Mouse (Mus musculus): Measurements from ENCODE around the gene Surf6. TPM values are rescaled to one million over a fixed set of nuclear protein-coding genes. Genes with fewer than 3 reads are reported as not detected.

The Surf6 gene
- total RNA-seq (2014; rRNA removed) = 6.2 and 7.8 TPM in 2 replicates
- polyA plus RNA-seq (2012; rRNA removed) = 6.1 and 6.2 TPM in 2 replicates

DNA sequence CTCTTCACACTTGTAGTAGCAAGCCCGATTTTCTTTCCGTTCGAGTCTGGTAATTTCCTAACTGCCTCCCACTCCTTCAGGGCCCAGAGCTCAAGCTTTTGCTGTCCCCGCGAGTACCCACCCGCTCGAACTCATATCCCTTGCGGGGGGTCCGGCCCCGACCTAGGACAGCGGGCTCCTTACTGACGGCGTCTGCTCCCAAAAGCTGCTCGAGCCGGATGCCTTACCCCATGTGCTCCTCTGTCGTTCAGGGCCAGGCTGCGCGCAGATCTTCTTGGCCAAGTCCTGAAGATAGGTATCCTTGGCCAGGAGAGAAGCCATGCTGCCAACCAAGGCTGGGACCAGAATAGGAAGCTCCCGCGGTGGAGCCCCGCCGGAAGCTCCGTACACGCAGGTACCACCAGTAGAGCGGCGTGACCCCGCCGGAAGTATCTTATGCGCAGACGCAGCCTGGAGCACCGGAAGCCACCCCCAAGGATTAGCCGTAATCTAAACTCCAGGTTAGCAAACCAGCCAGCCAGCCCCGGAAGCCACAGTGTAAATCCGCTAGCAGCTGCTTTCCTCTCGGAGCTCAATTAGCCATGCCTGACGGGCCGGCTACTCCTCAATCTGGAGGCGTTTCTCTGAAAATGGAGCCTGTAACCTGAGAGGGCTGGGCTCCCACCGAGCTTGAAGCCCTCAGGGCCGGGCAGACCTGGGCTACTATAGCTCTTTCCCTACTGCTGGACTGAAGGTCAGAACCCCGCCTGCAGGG is at the start of gene Surf6:
Surf6 (minus strand) TSS at position 413 of the 754 bp plus-strand sequence.
- H3K36me3 ChIP-seq (ENCODE audit: control insufficient read depth, insufficient read depth, low read length) = peaks cover 22% of the 10 kb centered on the region
- peak within 1 kb of the TSS; percentile 92 for H3K9ac ChIP-seq (ENCODE audit: low read depth, low read length)
- no peaks in the 10 kb centered on the region; the same call in 1 of the 2 replicates for H3K79me2 ChIP-seq (ENCODE audit: control insufficient read depth, insufficient read depth, low read length)
- TF ChIP-seq CTCF (IDR thresholded peaks at IDR 0.05; ENCODE audit: low read depth, low read length) = no peak
- TF ChIP-seq POLR2A (IDR thresholded peaks at IDR 0.05; ENCODE audit: extremely low read depth, insufficient read depth, low read length) = 0 out of 2 replicates have a peak, but pooled peaks have one; percentile 31
- WGBS = under 1% methylated on average over 41 of the region's 41 CpGs
- H3K4me3 ChIP-seq (ENCODE audit: insufficient read depth, low read depth, low read length) = peak within 1 kb of the TSS; percentile 98
- peak; percentile 96 for DNase-seq (ENCODE audit: extremely low read depth, low read depth, low spot score)
- H3K27me3 ChIP-seq (ENCODE audit: control insufficient read depth, insufficient read depth, low read length) = no peaks in the 10 kb centered on the region
- peak within 1 kb of the TSS; percentile 67 for H3K27ac ChIP-seq (replicated peaks; ENCODE audit: insufficient read depth, low read depth, low read length)
- peaks cover 14% of the 10 kb centered on the region for H3K4me1 ChIP-seq (ENCODE audit: control insufficient read depth, insufficient read depth, low read length)

DNA sequence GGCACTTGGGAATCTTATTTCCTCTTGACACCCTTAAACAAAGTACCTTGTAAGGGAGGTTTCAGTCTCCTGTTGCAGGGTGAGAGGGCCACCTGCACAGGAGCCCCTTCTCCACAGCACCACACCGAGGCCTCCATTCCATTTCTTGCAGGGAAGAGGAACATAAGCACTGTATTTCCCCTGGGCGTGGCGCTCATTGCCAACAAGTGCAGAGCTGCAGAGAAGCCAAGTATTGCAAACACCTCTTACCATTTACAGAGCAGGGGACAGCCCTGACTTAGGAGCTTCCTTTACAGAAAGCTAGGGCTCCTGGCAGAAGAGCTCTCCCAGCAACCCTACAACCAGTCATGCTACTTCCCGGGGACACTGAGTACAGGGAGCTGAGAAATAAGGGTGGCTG is 49.5 kb upstream of the Surf6 start:
- TF ChIP-seq CTCF (IDR thresholded peaks at IDR 0.05; ENCODE audit: low read depth, low read length) (no peak), POLR2A (IDR thresholded peaks at IDR 0.05; ENCODE audit: extremely low read depth, insufficient read depth, low read length) (no peak)
- Histone ChIP-seq H3K9ac (ENCODE audit: low read depth, low read length) (no peak overlapping the region), H3K27me3 (ENCODE audit: control insufficient read depth, insufficient read depth, low read length) (no peaks in the 10 kb centered on the region), H3K36me3 (ENCODE audit: control insufficient read depth, insufficient read depth, low read length) (peaks cover 22% of the 10 kb centered on the region), H3K4me3 (ENCODE audit: insufficient read depth, low read depth, low read length) (no peak overlapping the region), H3K4me1 (ENCODE audit: control insufficient read depth, insufficient read depth, low read length) (peaks cover 5% of the 10 kb centered on the region; the same call in 1 of the 2 replicates), H3K79me2 (ENCODE audit: control insufficient read depth, insufficient read depth, low read length) (no peaks in the 10 kb centered on the region), H3K27ac (replicated peaks; ENCODE audit: insufficient read depth, low read depth, low read length) (no peak overlapping the region)
- 86% methylated on average over 4 of the region's 4 CpGs for WGBS
- no peak for DNase-seq (ENCODE audit: extremely low read depth, low read depth, low spot score)

GRCm38 (mm10) chr2:26951346-26951905 is 48.7 kb upstream of the Surf6 start:
- H3K4me1 ChIP-seq (ENCODE audit: control insufficient read depth, insufficient read depth, low read length) = no peaks in the 10 kb centered on the region
- no peak overlapping the region for H3K27ac ChIP-seq (replicated peaks; ENCODE audit: insufficient read depth, low read depth, low read length)
- H3K9ac ChIP-seq (ENCODE audit: low read depth, low read length) = no peak overlapping the region
- 90% methylated on average over 8 of the region's 8 CpGs for WGBS
- peaks cover 22% of the 10 kb centered on the region for H3K36me3 ChIP-seq (ENCODE audit: control insufficient read depth, insufficient read depth, low read length)
- no peak for TF ChIP-seq CTCF (IDR thresholded peaks at IDR 0.05; ENCODE audit: low read depth, low read length)
- no peak for TF ChIP-seq POLR2A (IDR thresholded peaks at IDR 0.05; ENCODE audit: extremely low read depth, insufficient read depth, low read length)
- H3K79me2 ChIP-seq (ENCODE audit: control insufficient read depth, insufficient read depth, low read length) = no peaks in the 10 kb centered on the region
- DNase-seq (ENCODE audit: extremely low read depth, low read depth, low spot score) = no peak
- H3K27me3 ChIP-seq (ENCODE audit: control insufficient read depth, insufficient read depth, low read length) = no peaks in the 10 kb centered on the region
- no peak overlapping the region for H3K4me3 ChIP-seq (ENCODE audit: insufficient read depth, low read depth, low read length)

GRCm38 (mm10) chr2:26950411-26950810 is 47.7 kb upstream of the Surf6 start:
- Histone ChIP-seq H3K27me3 (ENCODE audit: control insufficient read depth, insufficient read depth, low read length) (no peaks in the 10 kb centered on the region), H3K79me2 (ENCODE audit: control insufficient read depth, insufficient read depth, low read length) (no peaks in the 10 kb centered on the region), H3K9ac (ENCODE audit: low read depth, low read length) (no peak overlapping the region), H3K36me3 (ENCODE audit: control insufficient read depth, insufficient read depth, low read length) (peaks cover 14% of the 10 kb centered on the region), H3K4me1 (ENCODE audit: control insufficient read depth, insufficient read depth, low read length) (no peaks in the 10 kb centered on the region), H3K4me3 (ENCODE audit: insufficient read depth, low read depth, low read length) (no peak overlapping the region), H3K27ac (replicated peaks; ENCODE audit: insufficient read depth, low read depth, low read length) (no peak overlapping the region)
- 91% methylated on average over 2 of the region's 2 CpGs for WGBS
- no peak for TF ChIP-seq CTCF (IDR thresholded peaks at IDR 0.05; ENCODE audit: low read depth, low read length)
- DNase-seq (ENCODE audit: extremely low read depth, low read depth, low spot score) = no peak

DNA sequence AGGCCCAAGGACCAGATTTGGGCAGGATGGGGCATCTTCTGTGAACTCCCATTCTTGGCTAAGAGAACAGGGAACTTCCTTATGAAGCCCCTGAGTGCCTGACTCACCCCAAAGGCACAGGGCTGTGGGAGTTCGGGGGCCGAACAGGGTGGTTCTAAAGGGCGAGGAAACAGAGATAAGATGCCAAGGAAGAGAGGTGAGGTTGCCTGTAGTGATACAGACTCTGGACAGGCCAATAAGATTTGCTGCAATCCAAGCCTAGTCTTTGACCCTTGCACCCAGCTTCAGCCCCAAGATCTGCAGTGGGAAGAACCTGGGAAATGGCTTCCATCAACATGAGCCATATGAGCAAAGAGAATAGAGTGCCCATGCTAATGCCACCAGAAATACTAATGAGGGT is 40.6 kb upstream of the Surf6 start:
- Histone ChIP-seq H3K36me3 (ENCODE audit: control insufficient read depth, insufficient read depth, low read length) (no peaks in the 10 kb centered on the region), H3K79me2 (ENCODE audit: control insufficient read depth, insufficient read depth, low read length) (no peaks in the 10 kb centered on the region), H3K27me3 (ENCODE audit: control insufficient read depth, insufficient read depth, low read length) (no peaks in the 10 kb centered on the region), H3K4me1 (ENCODE audit: control insufficient read depth, insufficient read depth, low read length) (no peaks in the 10 kb centered on the region), H3K4me3 (ENCODE audit: insufficient read depth, low read depth, low read length) (no peak overlapping the region), H3K9ac (ENCODE audit: low read depth, low read length) (no peak overlapping the region), H3K27ac (replicated peaks; ENCODE audit: insufficient read depth, low read depth, low read length) (no peak overlapping the region)
- WGBS = 83% methylated on average over 3 of the region's 3 CpGs
- DNase-seq (ENCODE audit: extremely low read depth, low read depth, low spot score) = no peak
- TF ChIP-seq POLR2A (IDR thresholded peaks at IDR 0.05; ENCODE audit: extremely low read depth, insufficient read depth, low read length) (no peak), CTCF (IDR thresholded peaks at IDR 0.05; ENCODE audit: low read depth, low read length) (no peak)

GRCm38 (mm10) chr2:26941539-26941938 is 38.9 kb upstream of the Surf6 start:
- Histone ChIP-seq H3K9ac (ENCODE audit: low read depth, low read length) (no peak overlapping the region), H3K79me2 (ENCODE audit: control insufficient read depth, insufficient read depth, low read length) (no peaks in the 10 kb centered on the region), H3K4me3 (ENCODE audit: insufficient read depth, low read depth, low read length) (no peak overlapping the region), H3K36me3 (ENCODE audit: control insufficient read depth, insufficient read depth, low read length) (no peaks in the 10 kb centered on the region), H3K27ac (replicated peaks; ENCODE audit: insufficient read depth, low read depth, low read length) (no peak overlapping the region), H3K27me3 (ENCODE audit: control insufficient read depth, insufficient read depth, low read length) (no peaks in the 10 kb centered on the region), H3K4me1 (ENCODE audit: control insufficient read depth, insufficient read depth, low read length) (no peaks in the 10 kb centered on the region)
- DNase-seq (ENCODE audit: extremely low read depth, low read depth, low spot score) = no peak
- TF ChIP-seq POLR2A (IDR thresholded peaks at IDR 0.05; ENCODE audit: extremely low read depth, insufficient read depth, low read length) = no peak
- peak; percentile 54 for TF ChIP-seq CTCF (IDR thresholded peaks at IDR 0.05; ENCODE audit: low read depth, low read length)
- WGBS = 35% methylated on average over 5 of the region's 5 CpGs

All from liver, adult 2 months (tissue).